7 mouse cellular contexts compared by ENCODE assay signal in genomic region chr4:129882555-129883293, GRCm38 (mm10). TPM values are rescaled to one million over a fixed set of nuclear protein-coding genes. Genes with fewer than 3 reads are reported as not detected.
A peak's percentile ranks its signal among the peaks of the same experiment; 100 is the strongest.
DNase-seq lines count a peak whose midpoint lies in the region; ATAC-seq and TF ChIP-seq lines count a peak whose summit lies in the region.

No protein-coding gene starts in this region.

- no peak for TF ChIP-seq CTCF in bone marrow macrophage, adult 2 months (IDR thresholded peaks at IDR 0.05; ENCODE audit: low read depth, low read length)
- no peak for TF ChIP-seq CTCF in intestine, postnatal 0 days (IDR thresholded peaks at IDR 0.05; ENCODE audit: low read depth)

- DNase-seq in CD8-positive naive resting alpha-beta T cell, adult 2 months (ENCODE audit: low read depth in 2 of 2, low spot score in 2 of 2), result peak; percentile 34 to 50
- peak; percentile 80 to 81 for DNase-seq in heart, adult 18-20 months
- DNase-seq in limb, embryonic 14.5 days (ENCODE audit: low spot score), result peak; percentile 63

- peak overlapping the region; percentile 98 for H3K27ac ChIP-seq in bone marrow macrophage, adult 2 months (ENCODE audit: insufficient read depth, low read depth, low read length)
- peak overlapping the region; percentile 66; the same call in 1 of the 2 replicates for H3K27ac ChIP-seq in intestine, postnatal 0 days (ENCODE audit: low read depth, low read length)
- peak overlapping the region; percentile 58 for H3K27ac ChIP-seq in limb, embryonic 14.5 days (replicated peaks; ENCODE audit: low read depth, low read length)
- no peak overlapping the region for H3K27ac ChIP-seq in midbrain, embryonic 13.5 days
- H3K27ac ChIP-seq in stomach, embryonic 14.5 days (ENCODE audit: low read length), result peak overlapping the region; percentile 56

- no peaks in the 10 kb centered on the region for H3K36me3 ChIP-seq in intestine, postnatal 0 days (ENCODE audit: control insufficient read depth, insufficient read depth)
- no peaks in the 10 kb centered on the region for H3K36me3 ChIP-seq in limb, embryonic 14.5 days (ENCODE audit: control insufficient read depth, insufficient read depth, low read length)
- no peaks in the 10 kb centered on the region for H3K36me3 ChIP-seq in midbrain, embryonic 13.5 days
- no peaks in the 10 kb centered on the region for H3K36me3 ChIP-seq in stomach, embryonic 14.5 days (ENCODE audit: control insufficient read depth, insufficient read depth, low read length)

- no peaks in the 10 kb centered on the region for H3K27me3 ChIP-seq in intestine, postnatal 0 days (replicated peaks; ENCODE audit: control insufficient read depth, insufficient read depth, low read length)
- H3K27me3 ChIP-seq in limb, embryonic 14.5 days (ENCODE audit: control insufficient read depth, insufficient read depth, low read length), result no peaks in the 10 kb centered on the region
- no peaks in the 10 kb centered on the region for H3K27me3 ChIP-seq in midbrain, embryonic 13.5 days
- H3K27me3 ChIP-seq in stomach, embryonic 14.5 days (ENCODE audit: control insufficient read depth, insufficient read depth, low read length), result no peaks in the 10 kb centered on the region

- H3K9me3 ChIP-seq in intestine, postnatal 0 days (ENCODE audit: control insufficient read depth), result no peaks in the 10 kb centered on the region
- no peaks in the 10 kb centered on the region for H3K9me3 ChIP-seq in limb, embryonic 14.5 days (ENCODE audit: control insufficient read depth, low read length)
- no peaks in the 10 kb centered on the region for H3K9me3 ChIP-seq in midbrain, embryonic 13.5 days
- H3K9me3 ChIP-seq in stomach, embryonic 14.5 days (ENCODE audit: control insufficient read depth, low read depth, low read length), result no peaks in the 10 kb centered on the region

- peak overlapping the region; percentile 45 for H3K4me2 ChIP-seq in intestine, postnatal 0 days (replicated peaks; ENCODE audit: low read depth)
- H3K4me2 ChIP-seq in limb, embryonic 14.5 days (replicated peaks; ENCODE audit: low read depth, low read length, severe bottlenecking), result peak overlapping the region; percentile 41
- peak overlapping the region; percentile 19; the same call in 1 of the 2 replicates for H3K4me2 ChIP-seq in midbrain, embryonic 13.5 days (replicated peaks)
- H3K4me2 ChIP-seq in stomach, embryonic 14.5 days (replicated peaks; ENCODE audit: low read depth, low read length), result peak overlapping the region; percentile 7

- no peak for TF ChIP-seq POLR2A in bone marrow macrophage, adult 2 months (IDR thresholded peaks at IDR 0.05; ENCODE audit: borderline replicate concordance, low read depth, low read length)
- no peak for TF ChIP-seq POLR2A in limb, embryonic 14.5 days (IDR thresholded peaks at IDR 0.05; ENCODE audit: borderline replicate concordance, extremely low read depth, insufficient read depth, insufficient read length)

- ATAC-seq in intestine, postnatal 0 days, result peak; percentile 23; the same call in 1 of the 2 replicates
- ATAC-seq in limb, embryonic 14.5 days (ENCODE audit: low FRiP score, low read depth), result peak; percentile 57; the same call in 1 of the 2 replicates
- ATAC-seq in midbrain, embryonic 13.5 days, result no peak
- ATAC-seq in stomach, embryonic 14.5 days (ENCODE audit: insufficient number of reproducible peaks, insufficient read depth, low FRiP score, low read depth), result peak; percentile 42; the same call in 1 of the 2 replicates

- no peak overlapping the region for H3K9ac ChIP-seq in intestine, postnatal 0 days (ENCODE audit: low read depth, low read length)
- no peak overlapping the region for H3K9ac ChIP-seq in limb, embryonic 14.5 days (ENCODE audit: low read depth, low read length, severe bottlenecking)
- no peak overlapping the region for H3K9ac ChIP-seq in midbrain, embryonic 13.5 days (replicated peaks)
- H3K9ac ChIP-seq in stomach, embryonic 14.5 days (replicated peaks; ENCODE audit: low read depth, low read length), result no peak overlapping the region

- H3K4me3 ChIP-seq in bone marrow macrophage, adult 2 months (ENCODE audit: insufficient read depth, low read length), result peak overlapping the region; percentile 47
- no peak overlapping the region for H3K4me3 ChIP-seq in intestine, postnatal 0 days (ENCODE audit: low read depth, low read length)
- 0 out of 2 replicates have a peak overlapping the region, but pooled peaks have one; percentile 1 for H3K4me3 ChIP-seq in limb, embryonic 14.5 days (replicated peaks; ENCODE audit: low read length)
- H3K4me3 ChIP-seq in midbrain, embryonic 13.5 days (replicated peaks), result no peak overlapping the region
- no peak overlapping the region for H3K4me3 ChIP-seq in stomach, embryonic 14.5 days (ENCODE audit: low read depth, low read length)

- 25% methylated on average over 11 of the region's 11 CpGs for WGBS in intestine, postnatal 0 days
- 25% methylated on average over 10 of the region's 11 CpGs for WGBS in limb, embryonic 14.5 days
- WGBS in midbrain, embryonic 13.5 days, result 30% methylated on average over 11 of the region's 11 CpGs
- 24% methylated on average over 11 of the region's 11 CpGs for WGBS in stomach, embryonic 14.5 days

- peaks cover 30% of the 10 kb centered on the region for H3K4me1 ChIP-seq in bone marrow macrophage, adult 2 months (ENCODE audit: control insufficient read depth, insufficient read depth, low read length)
- H3K4me1 ChIP-seq in intestine, postnatal 0 days (replicated peaks; ENCODE audit: control insufficient read depth, insufficient read depth, low read length), result 0 out of 2 replicates have a peak, but pooled peaks cover 12% of the 10 kb centered on the region
- peaks cover 12% of the 10 kb centered on the region for H3K4me1 ChIP-seq in limb, embryonic 14.5 days (ENCODE audit: control insufficient read depth, insufficient read depth, low read length)
- H3K4me1 ChIP-seq in midbrain, embryonic 13.5 days (replicated peaks), result peaks cover 25% of the 10 kb centered on the region
- peaks cover 17% of the 10 kb centered on the region for H3K4me1 ChIP-seq in stomach, embryonic 14.5 days (ENCODE audit: control insufficient read depth, insufficient read depth, low read length)

RNA-seq across cellular contexts. Expression of gene Spocd1, which starts 46.3 kb away (rescaled TPM):
- not detected in 2 replicates for polyA plus RNA-seq in bone marrow macrophage, adult 2 months (2012; ENCODE audit: insufficient read depth, insufficient read length, missing spikeins)
- not detected for total RNA-seq in heart, adult 18-20 months (2021)
- polyA plus RNA-seq in intestine, postnatal 0 days (2015; fragmentation: Nextera tagmentation; extraction: Ambion mirVana), result not detected in 2 replicates
- polyA plus RNA-seq in limb, embryonic 14.5 days (2012; rRNA removed), result 0.15 and 0.20 TPM in 2 replicates
- polyA plus RNA-seq in limb, embryonic 14.5 days (2014; fragmentation: Nextera tagmentation; extraction: Ambion mirVana), result not detected in 2 replicates
- polyA plus RNA-seq in midbrain, embryonic 13.5 days (2015; fragmentation: Nextera tagmentation; extraction: Ambion mirVana), result not detected in 2 replicates
- polyA plus RNA-seq in stomach, embryonic 14.5 days (2014; fragmentation: Nextera tagmentation; extraction: Ambion mirVana), result not detected in 2 replicates

Comparison
In these comparisons a context has a peak if more than half of its experiments do, and no peak if none do; other contexts are left out.
1. H3K4me3 ChIP-seq: peak in bone marrow macrophage, adult 2 months (single experiment) and limb, embryonic 14.5 days (single experiment); none in intestine, postnatal 0 days (single experiment), midbrain, embryonic 13.5 days (single experiment) and stomach, embryonic 14.5 days (single experiment).
2. Peak in every context shown above with its lines, with median percentiles within 50 percentile points of each other: DNase-seq and H3K4me2 ChIP-seq.